ENCODE assay signal across 9 mouse cellular contexts in the genomic region with DNA sequence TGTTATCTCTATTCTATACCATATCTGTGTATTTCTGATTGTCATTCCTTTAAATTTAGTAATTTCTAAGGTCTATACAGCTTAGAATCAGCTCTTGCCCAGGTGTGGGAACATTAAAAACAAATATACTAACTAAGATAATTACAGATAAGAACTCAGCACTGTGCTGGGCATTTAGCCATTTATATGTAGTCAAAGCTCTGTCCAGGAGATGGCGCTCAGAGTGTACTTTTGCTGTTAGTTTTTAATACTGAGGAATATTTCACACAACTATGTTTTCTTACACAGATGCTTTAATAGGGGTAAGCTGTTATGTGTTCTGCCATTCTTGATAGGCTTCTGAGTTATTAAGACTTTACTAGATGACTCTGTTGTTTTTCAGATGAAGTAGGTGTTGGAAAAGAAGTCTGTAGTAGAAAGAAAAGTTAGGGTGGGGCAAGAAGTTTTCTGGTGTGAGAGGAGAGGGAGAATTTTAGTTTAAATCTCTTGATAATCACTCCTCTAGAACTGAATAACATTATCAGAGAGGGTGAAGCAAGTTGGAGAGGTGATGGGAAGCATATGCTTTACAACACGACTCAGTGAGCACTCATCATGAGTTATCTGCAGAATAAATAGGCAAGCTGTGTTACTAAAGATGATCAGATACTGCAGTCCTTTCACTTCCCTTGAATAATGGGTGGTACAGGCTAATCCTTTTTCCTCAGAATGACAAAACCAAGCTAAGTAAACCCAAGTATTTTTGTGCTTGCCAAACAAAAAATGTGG.
DNase-seq lines count a peak whose midpoint lies in the region; ATAC-seq lines count a peak whose summit lies in the region.
"Had no signal": no experiment of that assay in that cellular context is flagged by ENCODE, and none has a peak within 500 bp of the region (broad histone marks: within the 10 kb centered on the region; RNA-seq: fewer than 3 reads in every experiment).

No protein-coding gene starts in this region.

- peak; percentile 34 for DNase-seq in cerebellum, adult 9-10 months
- no peak for DNase-seq in cerebellum, adult 11-12 months
- peak; percentile 33 for DNase-seq in urinary bladder, postnatal 25 days (ENCODE audit: low spot score)
- DNase-seq in urinary bladder, postnatal 36 days (ENCODE audit: low spot score in 2 of 2) = no peak
- peak; percentile 85 for DNase-seq in hindbrain, embryonic 14.5 days (ENCODE audit: low spot score)
- DNase-seq in thymus, adult 18-20 months = no peak

- no peaks in the 10 kb centered on the region for H3K9me3 ChIP-seq in hindbrain, embryonic 14.5 days (ENCODE audit: control insufficient read depth, low read length)

- H3K36me3 ChIP-seq in hindbrain, embryonic 14.5 days (replicated peaks; ENCODE audit: control insufficient read depth, insufficient read depth) = no peaks in the 10 kb centered on the region

- H3K9ac ChIP-seq in hindbrain, embryonic 14.5 days = no peak overlapping the region

- no peak overlapping the region for H3K4me2 ChIP-seq in hindbrain, embryonic 14.5 days (replicated peaks)

- H3K27ac ChIP-seq in hindbrain, embryonic 14.5 days = no peak overlapping the region

- H3K4me1 ChIP-seq in hindbrain, embryonic 14.5 days (replicated peaks; ENCODE audit: control insufficient read depth, insufficient read depth, low read length) = no peaks in the 10 kb centered on the region

- ATAC-seq in hindbrain, embryonic 14.5 days (ENCODE audit: low FRiP score) = peak; percentile 70; the same call in 1 of the 2 replicates
- peak; percentile 86 for ATAC-seq in megakaryocyte progenitor cell, adult 5-6 weeks (replicated peaks; ENCODE audit: poor library complexity)
- ATAC-seq in megakaryocyte, adult 5-6 weeks (ENCODE audit: poor library complexity, severe bottlenecking) = no peak

- no peaks in the 10 kb centered on the region for H3K27me3 ChIP-seq in hindbrain, embryonic 14.5 days (ENCODE audit: control insufficient read depth, insufficient read depth, low read length)

- 23% methylated on average over 2 of the region's 2 CpGs for WGBS in hindbrain, embryonic 14.5 days

- H3K4me3 ChIP-seq in hindbrain, embryonic 14.5 days (replicated peaks; ENCODE audit: low read length) = no peak overlapping the region
- H3K4me3 ChIP-seq: myocyte had no signal

Comparison
In these comparisons a context has a peak if more than half of its experiments do, and no peak if none do; other contexts are left out.
1. DNase-seq: peak in cerebellum, adult 9-10 months (single experiment), urinary bladder, postnatal 25 days (single experiment) and hindbrain, embryonic 14.5 days (single experiment); none in cerebellum, adult 11-12 months (single experiment), urinary bladder, postnatal 36 days (0 of 2) and thymus, adult 18-20 months (0 of 2).